ENCODE assay signal across 7 mouse cellular contexts in the genomic region with DNA sequence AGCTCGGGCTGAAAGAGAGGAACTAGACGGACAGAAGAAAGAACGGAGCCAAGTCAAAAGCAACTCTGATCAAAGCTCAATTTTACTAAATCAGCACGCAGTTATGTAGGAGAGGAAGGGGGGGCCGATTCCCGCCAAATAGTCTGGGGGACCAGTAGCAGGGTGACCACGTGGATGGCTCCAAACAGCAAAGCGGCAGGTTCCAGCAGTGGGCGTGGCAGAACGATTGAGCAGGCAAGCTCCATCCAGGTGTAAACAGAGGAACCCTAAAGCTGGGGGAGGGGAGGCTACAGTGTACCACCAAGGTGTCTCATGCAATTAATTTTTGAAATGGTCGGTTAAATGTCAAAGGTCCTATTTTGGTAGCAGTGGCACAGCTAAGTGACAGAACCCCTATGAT.
A peak's percentile ranks its signal among the peaks of the same experiment; 100 is the strongest.
DNase-seq lines count a peak whose midpoint lies in the region; ATAC-seq lines count a peak whose summit lies in the region.
"Not testable (repeated sequence)": the region's sequence is repeated elsewhere in the genome, so short reads cannot be mapped to it uniquely, and the experiment has no call there.

No protein-coding gene starts in this region.

- not testable (repeated sequence) for H3K27ac ChIP-seq in embryonic facial prominence, embryonic 13.5 days; heart, embryonic 10.5 days; hindbrain, embryonic 16.5 days (ENCODE audit: low read depth, low read length); limb, embryonic 12.5 days; lung, embryonic 15.5 days; midbrain, embryonic 16.5 days (ENCODE audit: low read length); stomach, embryonic 14.5 days (ENCODE audit: low read length)

- peak overlapping the region; percentile 48 for H3K4me2 ChIP-seq in embryonic facial prominence, embryonic 13.5 days
- peak overlapping the region; percentile 41 for H3K4me2 ChIP-seq in hindbrain, embryonic 16.5 days (ENCODE audit: low read length)
- peak overlapping the region; percentile 42 for H3K4me2 ChIP-seq in limb, embryonic 12.5 days
- H3K4me2 ChIP-seq in lung, embryonic 15.5 days: peak overlapping the region; percentile 47
- H3K4me2 ChIP-seq in midbrain, embryonic 16.5 days (ENCODE audit: low read length): peak overlapping the region; percentile 46
- peak overlapping the region; percentile 28; the same call in 1 of the 2 replicates for H3K4me2 ChIP-seq in stomach, embryonic 14.5 days (replicated peaks; ENCODE audit: low read depth, low read length)

- H3K9me3 ChIP-seq in embryonic facial prominence, embryonic 13.5 days; heart, embryonic 10.5 days; hindbrain, embryonic 16.5 days (ENCODE audit: control insufficient read depth, low read length); limb, embryonic 12.5 days; lung, embryonic 15.5 days; midbrain, embryonic 16.5 days (replicated peaks; ENCODE audit: control insufficient read depth, low read length, poor library complexity, severe bottlenecking); stomach, embryonic 14.5 days (ENCODE audit: control insufficient read depth, low read depth, low read length): not testable (repeated sequence)

- not testable (repeated sequence) for H3K9ac ChIP-seq in embryonic facial prominence, embryonic 13.5 days; hindbrain, embryonic 16.5 days (ENCODE audit: low read depth, low read length); limb, embryonic 12.5 days (replicated peaks); lung, embryonic 15.5 days; midbrain, embryonic 16.5 days (ENCODE audit: low read depth, low read length); stomach, embryonic 14.5 days (replicated peaks; ENCODE audit: low read depth, low read length)

- H3K4me1 ChIP-seq in embryonic facial prominence, embryonic 13.5 days; heart, embryonic 10.5 days; hindbrain, embryonic 16.5 days (ENCODE audit: control insufficient read depth, insufficient read depth, low read depth, low read length); lung, embryonic 15.5 days; midbrain, embryonic 16.5 days (ENCODE audit: control insufficient read depth, insufficient read depth, low read length); stomach, embryonic 14.5 days (ENCODE audit: control insufficient read depth, insufficient read depth, low read length): not testable (repeated sequence)
- H3K4me1 ChIP-seq in limb, embryonic 12.5 days (replicated peaks): peaks cover 15% of the 10 kb centered on the region; the same call in 1 of the 2 replicates

- 20% methylated on average over 11 of the region's 11 CpGs for WGBS in embryonic facial prominence, embryonic 13.5 days
- WGBS in heart, embryonic 10.5 days: 27% methylated on average over 11 of the region's 11 CpGs
- WGBS in hindbrain, embryonic 16.5 days: 29% methylated on average over 11 of the region's 11 CpGs
- 21% methylated on average over 11 of the region's 11 CpGs for WGBS in limb, embryonic 12.5 days
- WGBS in lung, embryonic 15.5 days: 16% methylated on average over 11 of the region's 11 CpGs
- 21% methylated on average over 11 of the region's 11 CpGs for WGBS in midbrain, embryonic 16.5 days
- 13% methylated on average over 11 of the region's 11 CpGs for WGBS in stomach, embryonic 14.5 days

- H3K4me3 ChIP-seq in embryonic facial prominence, embryonic 13.5 days; midbrain, embryonic 16.5 days (ENCODE audit: low read depth, low read length); stomach, embryonic 14.5 days (ENCODE audit: low read depth, low read length): not testable (repeated sequence)
- H3K4me3 ChIP-seq in heart, embryonic 10.5 days: peak overlapping the region; percentile 31; the same call in 1 of the 2 replicates
- H3K4me3 ChIP-seq in hindbrain, embryonic 16.5 days (ENCODE audit: low read length): peak overlapping the region; percentile 10
- H3K4me3 ChIP-seq in limb, embryonic 12.5 days (replicated peaks): peak overlapping the region; percentile 12
- H3K4me3 ChIP-seq in lung, embryonic 15.5 days: 0 out of 2 replicates have a peak overlapping the region, but pooled peaks have one; percentile 14

- not testable (repeated sequence) for H3K27me3 ChIP-seq in embryonic facial prominence, embryonic 13.5 days; heart, embryonic 10.5 days (ENCODE audit: insufficient read depth, poor library complexity, severe bottlenecking); hindbrain, embryonic 16.5 days (replicated peaks; ENCODE audit: control insufficient read depth, insufficient read depth, low read length); limb, embryonic 12.5 days; lung, embryonic 15.5 days; midbrain, embryonic 16.5 days (ENCODE audit: control insufficient read depth, insufficient read depth, low read depth, low read length); stomach, embryonic 14.5 days (ENCODE audit: control insufficient read depth, insufficient read depth, low read length)

- ATAC-seq in embryonic facial prominence, embryonic 13.5 days (ENCODE audit: insufficient number of reproducible peaks, insufficient read depth, low FRiP score, low TSS enrichment, low read depth); hindbrain, embryonic 16.5 days; limb, embryonic 12.5 days (ENCODE audit: insufficient number of reproducible peaks, insufficient read depth, low FRiP score, low TSS enrichment, low read depth); lung, embryonic 15.5 days (ENCODE audit: borderline replicate concordance, extremely low read depth, low FRiP score, low TSS enrichment); midbrain, embryonic 16.5 days; stomach, embryonic 14.5 days (ENCODE audit: insufficient number of reproducible peaks, insufficient read depth, low FRiP score, low read depth): not testable (repeated sequence)

- not testable (repeated sequence) for H3K36me3 ChIP-seq in embryonic facial prominence, embryonic 13.5 days; heart, embryonic 10.5 days; hindbrain, embryonic 16.5 days (ENCODE audit: control insufficient read depth, insufficient read depth, low read length); limb, embryonic 12.5 days; lung, embryonic 15.5 days; midbrain, embryonic 16.5 days (ENCODE audit: control insufficient read depth, insufficient read depth, low read length); stomach, embryonic 14.5 days (ENCODE audit: control insufficient read depth, insufficient read depth, low read length)

- DNase-seq in heart, embryonic 10.5 days (ENCODE audit: low spot score): not testable (repeated sequence)
